Mouse (Mus musculus) heart, postnatal 14 days (tissue): Measurements from ENCODE around the gene Me3. TPM values are rescaled to one million over a fixed set of nuclear protein-coding genes. Genes with fewer than 3 reads are reported as not detected.

Source experiments
- DNase-seq, 2 experiments: peaks; one replicate each; pipeline ENCODE4 v3.0.0; 2021 to 2022
- intact Hi-C: fragments of 180-260 bp; cut with DNase I; formaldehyde crosslinking; loops from one replicate; pipeline ENCODE4 v1.15.1; 2025
- total RNA-seq, 2 experiments: library from RNA; stranded (reverse); gene quantifications; 2 replicates each; pipeline ENCODE4 v1.2.3; 2021

Me3 gene
- total RNA-seq, 2 experiments from 2014 or later = 115 to 124 TPM

GRCm38 (mm10) chr7:89657692-89658212, 25.6 kb downstream of the Me3 start:
- intact Hi-C loops = no loop called here
- no peak for DNase-seq

GRCm38 (mm10) chr7:89664197-89664596, 32.0 kb downstream of the Me3 start:
- intact Hi-C loops = no loop called here
- peak in 1 of 2 experiments; percentile 34 for DNase-seq

DNA sequence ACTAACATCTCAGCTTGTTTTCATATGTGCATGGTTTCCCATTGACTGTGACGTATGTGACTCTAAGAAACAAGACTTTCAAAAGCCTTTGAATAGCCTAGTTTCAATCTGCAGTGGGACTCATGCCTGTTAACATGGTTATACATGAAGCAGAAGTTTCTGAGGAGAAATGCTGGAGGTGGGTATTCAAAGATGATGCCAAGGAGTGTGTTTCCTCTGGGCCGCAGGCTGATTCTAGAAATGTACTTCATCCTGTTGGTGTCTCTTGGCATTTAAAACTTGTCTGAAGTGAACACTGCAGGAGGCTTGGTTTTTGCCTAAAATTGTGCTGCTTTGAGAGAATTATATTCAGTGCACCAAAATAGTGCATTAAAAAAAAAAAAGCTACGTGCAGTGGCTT, 34.2 kb downstream of the Me3 start:
- intact Hi-C loops = no loop called here

GRCm38 (mm10) chr7:89667570-89667969, 35.4 kb downstream of the Me3 start:
- DNase-seq = no peak
- intact Hi-C loops = no loop called here

More for the DNA sequence above, 34.2 kb downstream of the Me3 start:
- no peak for DNase-seq

DNA sequence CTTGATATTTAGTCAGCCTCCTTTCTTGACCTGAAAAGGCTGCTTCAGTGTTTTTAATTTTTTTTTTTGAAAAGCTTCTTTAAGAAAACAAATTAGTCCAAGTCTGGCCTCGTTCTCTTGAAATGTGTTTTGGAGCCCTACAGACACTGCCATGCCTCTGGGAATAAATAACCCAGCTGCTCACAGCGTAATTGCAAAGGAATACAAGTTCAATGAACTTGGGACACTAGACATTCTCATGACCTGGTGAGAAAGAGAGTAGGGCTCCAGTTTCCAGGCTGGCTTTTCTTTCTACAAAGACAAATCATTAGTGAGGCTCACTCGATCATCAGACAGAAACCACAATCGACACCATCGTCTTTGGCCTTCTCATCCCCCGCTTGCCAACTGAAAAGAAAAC, 37.3 kb downstream of the Me3 start:
- intact Hi-C loops = no loop called here
- DNase-seq = peak in 1 of 2 experiments; percentile 32

DNA sequence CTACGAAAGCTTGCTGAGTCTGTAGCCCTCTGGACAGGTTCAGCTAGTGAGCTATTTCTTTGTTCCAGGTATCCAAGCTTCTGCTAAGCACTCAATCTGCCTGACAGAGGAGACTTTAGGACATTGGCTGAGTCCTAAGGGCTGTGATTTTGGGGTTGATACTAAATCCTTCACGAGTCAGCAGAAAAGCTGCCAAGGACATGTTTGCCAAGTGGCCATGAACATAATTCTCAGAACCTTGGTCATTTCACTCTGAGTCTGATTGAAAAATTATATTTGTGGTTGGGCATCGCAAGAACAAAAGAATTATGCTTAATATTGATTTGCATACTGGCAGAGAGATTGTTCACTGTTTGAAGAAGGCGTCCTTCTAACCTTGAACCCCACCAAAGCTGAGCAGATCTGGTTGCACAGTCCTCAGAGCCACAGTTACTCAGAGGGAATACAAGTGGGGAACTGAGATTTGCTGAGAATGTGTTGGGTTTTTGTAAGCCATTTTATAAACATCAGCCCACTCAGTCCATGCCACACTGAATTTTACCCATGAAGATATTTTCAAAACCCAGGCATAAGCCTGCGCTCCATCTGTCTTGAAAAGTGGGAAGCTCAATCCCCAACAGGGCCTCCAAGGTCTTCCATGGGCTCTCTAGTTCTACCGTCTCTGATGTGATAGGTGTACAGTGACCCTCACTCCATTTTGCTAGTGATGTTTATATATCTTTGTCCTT, 39.1 kb downstream of the Me3 start:
- intact Hi-C loops = no loop called here
- no peak for DNase-seq

DNA sequence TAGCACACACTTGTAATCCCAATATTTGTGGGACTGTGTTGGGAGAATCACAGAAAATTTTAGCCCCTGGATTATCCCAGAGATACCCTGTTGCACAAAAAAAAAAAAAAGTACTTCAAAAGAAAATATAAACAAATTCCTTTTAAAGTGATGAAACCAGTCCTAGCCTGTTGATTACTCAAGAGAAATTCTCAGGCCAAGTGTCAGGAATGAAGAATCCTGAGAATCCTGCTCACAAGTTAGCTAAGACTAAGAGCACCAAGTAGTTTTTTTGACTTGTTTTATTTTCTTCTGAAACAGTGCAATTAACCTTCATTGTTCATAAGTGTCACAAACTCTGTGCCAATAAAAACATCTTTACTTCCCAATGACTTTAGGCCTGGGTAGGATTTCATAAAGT, 44.0 kb downstream of the Me3 start:
- intact Hi-C loops = no loop called here
- no peak for DNase-seq

DNA sequence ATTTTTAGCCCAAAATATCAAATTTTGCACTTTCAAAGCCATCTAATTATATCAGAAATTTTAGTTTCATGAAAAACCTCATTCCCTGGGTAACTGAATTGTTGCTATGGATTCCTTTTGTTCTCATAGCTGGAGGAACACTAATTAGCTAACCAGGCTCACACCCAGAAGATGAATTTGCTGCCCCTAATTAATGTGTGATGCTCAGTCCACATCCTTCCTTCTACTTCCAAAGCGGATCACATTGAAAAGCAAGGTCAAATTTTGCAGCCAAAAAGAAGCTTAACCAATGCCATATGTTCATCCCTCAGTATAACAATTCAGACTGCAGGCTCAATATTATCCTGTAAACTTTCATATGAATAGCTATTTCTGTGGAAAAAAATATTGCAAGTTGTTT, 45.7 kb downstream of the Me3 start:
- no peak for DNase-seq
- intact Hi-C loops = no loop called here

GRCm38 (mm10) chr7:89678719-89679118, 46.5 kb downstream of the Me3 start:
- intact Hi-C loops = no loop called here
- no peak for DNase-seq

DNA sequence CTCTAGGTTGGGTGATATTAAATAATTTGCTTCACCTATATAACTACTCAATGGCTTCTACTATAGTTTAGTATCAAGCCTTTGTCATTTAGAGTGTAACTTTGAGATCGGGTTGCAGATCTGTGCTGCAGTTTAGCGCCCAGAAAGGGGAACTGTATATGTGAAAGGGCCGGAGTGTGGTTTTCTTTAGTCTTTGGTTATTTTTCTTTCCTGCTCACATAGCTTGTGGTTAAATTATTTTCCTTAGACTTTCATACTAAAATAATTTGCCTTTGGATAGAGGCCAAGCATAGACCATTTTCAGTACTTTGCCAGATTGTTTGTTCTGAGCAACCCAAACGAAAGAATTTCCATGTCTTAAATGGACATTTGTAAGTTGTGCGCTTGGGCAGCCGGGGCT, 46.9 kb downstream of the Me3 start:
- DNase-seq = no peak
- intact Hi-C loops = no loop called here

DNA sequence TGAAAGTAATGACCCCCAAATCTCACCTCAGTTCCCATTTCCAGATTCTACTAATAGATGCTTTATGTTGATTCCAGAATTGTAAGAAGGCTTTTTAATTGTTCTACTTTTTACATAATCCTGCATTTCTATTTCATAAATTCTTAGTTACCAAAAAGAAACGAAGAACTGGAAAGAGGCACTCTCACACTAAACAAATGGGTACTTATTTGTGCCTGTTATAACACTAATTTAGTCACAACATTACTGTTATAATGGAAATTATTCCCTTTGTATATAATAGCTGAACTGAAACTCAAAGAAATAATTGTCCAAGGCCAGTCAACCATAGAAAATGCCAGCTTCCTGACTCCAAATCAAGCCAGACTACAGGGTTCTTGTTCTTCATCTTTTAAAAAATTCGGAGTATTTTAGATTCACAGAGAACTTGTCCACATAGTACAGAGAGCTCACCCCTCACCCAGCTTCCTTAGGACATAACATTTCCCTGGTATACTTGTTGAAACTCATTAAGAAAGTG, 47.5 kb downstream of the Me3 start:
- intact Hi-C loops = no loop called here
- DNase-seq = no peak

- intact Hi-C loops = no loop called here
These were observed 48.7 kb downstream of the Me3 start for GRCm38 (mm10) chr7:89680891-89681290.

GRCm38 (mm10) chr7:89681666-89682470, 49.7 kb downstream of the Me3 start:
- intact Hi-C loops = no loop called here
- DNase-seq = no peak

More at GRCm38 (mm10) chr7:89680891-89681290, 48.7 kb downstream of the Me3 start:
- no peak for DNase-seq

- intact Hi-C loops = no loop called here
- DNase-seq = peak in 1 of 2 experiments; percentile 22
These were observed 66.0 kb downstream of the Me3 start for GRCm38 (mm10) chr7:89698186-89698585.

GRCm38 (mm10) chr7:89699668-89700350, 67.6 kb downstream of the Me3 start:
- peak; percentile 24 to 64 for DNase-seq
- intact Hi-C loops = no loop called here

DNA sequence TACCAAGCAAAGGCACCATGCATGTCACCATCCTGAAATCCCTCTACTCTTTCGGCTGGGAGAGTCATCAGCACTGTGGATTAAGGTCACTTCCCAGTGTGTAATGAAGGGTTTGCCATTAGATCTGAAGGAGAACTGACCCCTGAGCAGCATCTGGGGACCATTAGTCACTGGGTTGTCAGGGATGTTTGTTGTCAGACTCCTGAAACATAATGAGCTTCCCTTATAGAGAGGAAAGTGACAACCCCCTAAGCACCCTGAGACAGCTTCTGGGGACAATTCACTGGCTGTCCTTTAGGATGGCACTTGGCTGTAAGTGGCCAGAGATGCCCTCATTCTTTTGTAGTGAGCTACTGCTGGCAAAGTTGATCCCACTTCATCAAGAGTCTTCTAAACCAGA, 68.3 kb downstream of the Me3 start:
- no peak for DNase-seq

DNA sequence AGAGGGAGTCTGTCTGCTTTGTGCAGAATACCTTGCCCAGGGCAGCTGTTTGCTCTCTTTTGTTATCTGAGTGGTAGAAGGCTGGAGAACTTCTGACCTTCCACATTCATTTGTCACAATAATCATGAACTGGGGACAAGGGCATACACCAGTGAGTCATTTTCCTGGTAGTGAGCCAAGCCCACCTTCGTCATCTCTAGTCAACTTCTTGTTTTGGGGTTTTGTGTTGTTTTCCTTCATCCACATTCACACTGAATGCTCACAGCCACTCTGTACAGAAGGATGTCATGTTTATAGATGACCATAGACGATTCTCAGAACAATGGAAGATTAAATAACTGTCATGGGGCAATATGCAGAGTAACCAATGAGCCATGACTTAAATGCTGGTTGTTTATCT, 78.6 kb downstream of the Me3 start:
- intact Hi-C loops = no loop called here
- no peak for DNase-seq

More for the DNA sequence above, 68.3 kb downstream of the Me3 start:
- intact Hi-C loops = no loop called here

DNA sequence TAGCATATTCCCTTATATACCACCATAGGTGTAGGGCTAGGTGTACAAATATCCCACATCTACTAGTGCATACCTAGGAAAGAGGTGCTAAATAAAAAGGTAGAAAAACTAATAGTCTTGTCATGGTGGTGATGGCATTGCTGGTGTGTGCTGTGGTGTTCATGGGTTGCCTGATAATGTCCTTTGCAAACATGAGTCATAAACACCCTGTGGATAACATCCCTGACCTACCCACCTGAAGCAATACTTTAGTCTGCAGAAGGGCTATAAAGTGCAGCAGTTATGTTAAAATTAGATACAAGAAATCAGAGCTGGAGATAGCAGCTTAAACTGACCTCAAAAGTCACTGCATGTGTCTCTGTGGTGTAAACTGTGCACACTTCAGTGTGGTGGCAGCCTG, 80.9 kb downstream of the Me3 start:
- intact Hi-C loops = no loop called here
- DNase-seq = no peak

- intact Hi-C loops = no loop called here
- DNase-seq = no peak
These were observed 84.0 kb downstream of the Me3 start for GRCm38 (mm10) chr7:89716226-89716625.

DNA sequence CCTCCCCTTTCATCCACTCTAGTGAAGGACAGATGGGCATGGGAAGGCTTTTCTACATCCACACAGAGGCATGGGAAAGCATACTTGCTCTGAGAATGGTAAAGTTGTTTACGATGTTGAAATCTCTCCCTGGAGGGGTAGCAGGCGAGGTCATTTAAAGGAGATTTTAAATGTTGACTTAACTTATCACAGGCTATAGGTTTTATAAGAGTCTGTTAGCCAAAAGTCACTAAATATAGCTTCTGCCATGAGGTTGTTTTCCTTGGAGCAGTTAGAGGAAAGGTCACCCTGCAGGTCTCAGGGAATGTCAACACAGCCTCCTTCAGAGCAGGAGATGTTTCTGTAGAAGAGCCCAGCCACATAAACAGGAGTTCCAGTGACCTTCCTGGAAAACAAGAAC, 85.3 kb downstream of the Me3 start:
- no peak for DNase-seq
- intact Hi-C loops = no loop called here

GRCm38 (mm10) chr7:89718264-89718663, 86.1 kb downstream of the Me3 start:
- no peak for DNase-seq
- intact Hi-C loops = no loop called here
